Mouse (Mus musculus) small intestine, adult 2 months (tissue): Measurements from ENCODE around the gene Eps8l3. TPM values are rescaled to one million over a fixed set of nuclear protein-coding genes. Genes with fewer than 3 reads are reported as not detected.
"Not testable (repeated sequence)": the region's sequence is repeated elsewhere in the genome, so short reads cannot be mapped to it uniquely, and the experiment has no call there.

ENCODE experiments used
- H3K27ac ChIP-seq: fragments of 200-500 bp; 2 replicates; pipeline ENCODE4 v1.5.1; 2012; ENCODE audit warnings: low read depth, low read length, control low read depth, inconsistent platforms; ENCODE audit not compliant: insufficient read depth
- H3K27me3 ChIP-seq: fragments of 200-500 bp; 2 replicates; pipeline ENCODE4 v1.6.1; 2012; ENCODE audit warnings: mild to moderate bottlenecking, moderate library complexity, low read length, inconsistent platforms; ENCODE audit not compliant: control insufficient read depth, insufficient read depth
- H3K36me3 ChIP-seq: fragments of 200-500 bp; 2 replicates; pipeline ENCODE4 v1.6.1; 2012; ENCODE audit warnings: mild to moderate bottlenecking, low read length, control low read depth, inconsistent platforms; ENCODE audit not compliant: control insufficient read depth, insufficient read depth
- H3K4me1 ChIP-seq: fragments of 200-500 bp; 2 replicates; pipeline ENCODE4 v1.6.1; 2012; ENCODE audit warnings: low read length, inconsistent platforms, mixed read lengths; ENCODE audit not compliant: control insufficient read depth, insufficient read depth, insufficient read length
- H3K4me3 ChIP-seq: fragments of 200-500 bp; 2 replicates; pipeline ENCODE4 v1.5.1; 2012; ENCODE audit warnings: low read depth, mild to moderate bottlenecking, control low read depth, inconsistent platforms, low read length, moderate library complexity
- CTCF ChIP-seq: fragments of 200-500 bp; IDR thresholded peaks from 2 replicates; pipeline ENCODE4 v1.5.1; 2012; ENCODE audit warnings: low read depth, mild to moderate bottlenecking, control low read depth, inconsistent platforms, low read length, moderate library complexity, mixed read lengths; ENCODE audit not compliant: insufficient replicate concordance, insufficient read length; ENCODE audit errors: extremely low read depth
- POLR2A ChIP-seq: fragments of 200-500 bp; IDR thresholded peaks from 2 replicates; pipeline ENCODE4 v1.6.1; 2012; ENCODE audit warnings: low read depth, mild to moderate bottlenecking, control low read depth, inconsistent platforms, low read length, moderate library complexity
- WGBS: fragments of 180-500 bp; shearing (Covaris S2); methylation state at CpG from one replicate; pipeline ENCODE4 v1.1.7; 2018; 5-methylcytosine and 5-hydroxymethylcytosine counted together
- polyA plus RNA-seq: library from polyadenylated mRNA; depleted of rRNA; stranded (reverse); fragments of >200 nt; gene quantifications from 2 replicates; pipeline ENCODE4 v1.2.3, GENCODE M21; 2012

Gene Eps8l3
- polyA plus RNA-seq, 1 experiment: 351 TPM

DNA sequence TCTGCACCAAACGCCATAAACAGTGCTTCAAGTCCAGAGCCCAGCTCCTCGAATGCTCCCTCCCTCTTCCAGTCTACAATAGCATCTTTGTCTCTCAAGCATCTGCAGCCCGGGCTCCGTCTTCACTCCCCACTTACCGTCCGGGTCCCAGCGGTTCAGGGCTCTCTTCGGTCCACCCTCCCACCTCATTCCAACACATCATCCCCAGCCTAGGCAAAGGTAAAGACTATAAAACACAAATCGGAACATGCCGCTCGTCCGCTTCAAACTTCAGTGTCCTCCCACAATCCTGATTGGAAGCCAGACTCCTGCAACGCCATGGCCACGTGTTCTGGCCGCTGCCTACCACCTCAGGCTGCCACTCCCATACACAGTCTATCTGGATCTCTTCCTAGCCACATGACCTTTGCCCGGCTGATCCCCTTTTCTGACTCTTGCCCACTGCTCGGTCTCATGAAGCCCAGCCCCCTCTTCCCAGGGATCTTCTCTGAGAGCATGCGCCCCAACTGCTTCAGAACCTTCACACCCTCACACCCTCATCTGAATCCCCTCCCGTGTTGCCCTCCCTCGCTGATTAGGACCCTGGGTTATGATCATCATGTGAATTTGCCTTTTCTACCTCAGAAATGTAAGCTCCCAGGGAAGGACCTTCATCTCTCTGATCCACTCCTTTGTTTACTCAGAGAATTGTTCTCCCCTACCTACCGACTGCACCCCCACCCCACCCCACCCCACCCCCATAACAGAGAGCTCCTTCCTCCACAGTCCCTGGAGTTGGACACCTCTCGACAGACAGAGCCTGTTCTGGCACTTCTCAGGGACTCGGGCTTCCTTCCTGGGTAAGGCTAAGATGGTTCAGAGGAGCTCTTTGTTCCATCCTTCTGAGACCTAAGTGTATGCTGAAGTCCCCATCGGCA is 3.4 kb upstream of the Eps8l3 start:
- TF ChIP-seq POLR2A: peak; percentile 36; the same call in 1 of the 2 replicates
- TF ChIP-seq CTCF: no peak
- H3K36me3 ChIP-seq: peaks cover 6% of the 10 kb centered on the region; the same call in 1 of the 2 replicates
- peaks cover 46% of the 10 kb centered on the region for H3K4me1 ChIP-seq
- peak overlapping the region; percentile 100 for H3K27ac ChIP-seq
- H3K4me3 ChIP-seq: peak overlapping the region; percentile 74
- 22% methylated on average over 24 of the region's 24 CpGs for WGBS
- no peaks in the 10 kb centered on the region for H3K27me3 ChIP-seq

DNA sequence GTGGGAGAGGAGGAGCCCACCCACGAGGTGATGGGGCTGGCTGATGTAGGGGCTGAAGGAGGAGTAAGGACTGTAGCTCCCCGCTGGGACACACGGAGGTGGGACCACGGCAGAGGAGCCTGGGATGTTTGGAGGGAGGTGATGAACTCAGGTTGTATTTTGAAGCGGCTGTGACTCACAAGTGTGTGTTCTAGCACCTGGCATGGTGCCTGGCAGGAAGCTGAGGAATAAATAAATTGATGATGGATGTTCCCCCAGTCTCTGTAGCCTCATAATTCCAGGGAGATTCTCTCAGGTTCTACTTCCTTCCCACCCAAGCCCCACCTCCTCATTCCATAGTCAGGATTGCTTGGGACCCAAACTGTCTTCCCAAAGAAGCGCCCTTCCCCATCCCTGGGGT is 1.8 kb upstream of the Eps8l3 start:
- Histone ChIP-seq H3K27ac (peak overlapping the region; percentile 100), H3K27me3 (no peaks in the 10 kb centered on the region), H3K4me1 (peaks cover 44% of the 10 kb centered on the region; the same call in 1 of the 2 replicates), H3K4me3 (peak overlapping the region; percentile 39), H3K36me3 (peaks cover 23% of the 10 kb centered on the region)
- WGBS: 18% methylated on average over 6 of the region's 6 CpGs
- TF ChIP-seq POLR2A (no peak), CTCF (no peak)

DNA sequence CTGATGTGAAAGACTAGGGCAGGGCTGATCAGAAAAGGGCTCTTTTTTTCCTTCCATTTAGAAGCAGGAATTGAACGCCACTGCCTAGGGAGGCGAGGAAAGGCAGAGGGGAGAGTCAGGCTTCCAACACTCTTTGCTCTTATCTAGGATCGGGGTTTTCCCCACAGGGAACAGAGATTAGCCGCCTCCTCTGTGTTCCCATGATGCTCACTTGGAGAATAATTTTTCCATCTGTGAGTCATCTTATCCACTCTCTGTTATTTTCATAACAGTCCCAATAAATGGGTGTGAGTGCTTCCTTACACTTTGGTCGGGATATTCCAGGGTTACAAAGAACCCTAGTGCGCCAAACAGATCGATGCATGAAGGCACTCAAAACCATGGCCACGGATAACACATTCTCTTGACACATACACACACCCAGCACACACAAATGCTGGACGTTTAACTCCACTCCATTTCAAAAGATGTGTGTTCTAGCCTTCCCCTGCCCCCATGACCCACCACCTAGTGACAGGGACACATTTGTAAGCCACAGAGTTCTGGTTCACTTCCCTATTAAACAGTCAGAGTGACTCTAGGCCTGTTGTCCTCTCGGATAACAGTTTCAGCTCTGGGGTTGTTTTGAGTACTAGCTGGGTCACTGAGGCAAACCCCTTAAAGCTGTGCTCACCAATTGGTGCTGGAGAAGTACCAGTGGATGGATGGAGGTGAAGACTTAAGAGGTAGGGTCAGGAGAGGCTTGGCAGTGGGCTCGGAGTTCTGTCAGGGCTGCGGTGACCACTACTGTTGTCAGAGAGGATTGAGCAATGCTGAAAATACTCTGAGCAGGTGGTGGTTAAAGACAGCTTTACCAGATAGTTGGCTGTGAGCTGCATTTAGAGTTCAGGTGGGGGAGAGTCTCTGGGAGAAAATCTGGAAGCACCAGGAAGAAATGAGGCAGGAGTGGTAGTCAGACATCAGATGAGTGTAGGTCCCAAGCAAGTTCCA is 1.0 kb downstream of the Eps8l3 start:
- Histone ChIP-seq H3K4me1 (peaks cover 30% of the 10 kb centered on the region; the same call in 1 of the 2 replicates), H3K27me3 (no peaks in the 10 kb centered on the region), H3K27ac (peak overlapping the region; percentile 99), H3K36me3 (peaks cover 49% of the 10 kb centered on the region), H3K4me3 (peak overlapping the region; percentile 77)
- WGBS: 23% methylated on average over 12 of the region's 12 CpGs
- no peak for TF ChIP-seq CTCF
- TF ChIP-seq POLR2A: no peak; the same call in 1 of the 2 replicates

DNA sequence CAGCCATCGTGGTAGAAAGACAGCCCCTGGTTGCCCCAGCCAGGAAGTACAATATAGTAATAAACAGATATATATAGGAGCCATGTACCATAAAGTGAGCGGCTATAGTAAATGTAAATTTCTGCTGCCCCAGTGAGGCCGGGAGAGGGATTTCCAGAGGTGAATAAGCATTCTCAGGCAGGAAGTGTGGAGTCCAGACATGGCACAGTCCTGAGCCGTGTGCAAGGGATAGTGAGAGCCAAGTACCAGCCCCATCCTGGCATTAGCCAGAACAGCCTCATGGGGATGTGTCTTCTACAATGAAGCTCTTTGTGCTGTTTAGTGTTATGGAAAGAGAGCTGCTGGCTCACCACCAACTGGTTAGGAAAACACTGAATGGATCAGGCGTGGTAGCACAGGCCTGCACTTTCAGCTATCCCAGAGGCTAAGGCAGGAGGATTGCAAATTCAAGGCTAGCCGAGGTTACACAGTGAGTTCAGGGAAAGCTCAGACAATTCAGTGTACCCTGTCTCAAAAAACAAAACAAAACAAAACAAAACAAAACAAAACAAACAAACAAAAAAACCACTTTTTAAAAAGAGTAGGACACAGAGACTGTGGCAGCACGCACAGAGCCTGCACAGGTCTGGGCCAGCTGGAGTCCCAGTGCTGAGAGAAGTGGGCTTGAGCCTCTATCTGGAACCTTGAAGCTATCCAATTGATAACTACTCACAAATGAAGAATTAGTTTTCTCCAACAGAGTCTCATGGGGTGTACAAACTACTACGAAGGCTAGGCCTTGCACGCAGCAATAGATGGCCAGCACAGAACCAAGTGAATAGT is 10.9 kb downstream of the Eps8l3 start:
- Histone ChIP-seq H3K27me3 (no peaks in the 10 kb centered on the region), H3K4me1 (no peaks in the 10 kb centered on the region), H3K27ac (no peak overlapping the region), H3K36me3 (peaks cover 84% of the 10 kb centered on the region), H3K4me3 (no peak overlapping the region)
- TF ChIP-seq POLR2A (no peak), CTCF (no peak)
- 47% methylated on average over 9 of the region's 9 CpGs for WGBS

DNA sequence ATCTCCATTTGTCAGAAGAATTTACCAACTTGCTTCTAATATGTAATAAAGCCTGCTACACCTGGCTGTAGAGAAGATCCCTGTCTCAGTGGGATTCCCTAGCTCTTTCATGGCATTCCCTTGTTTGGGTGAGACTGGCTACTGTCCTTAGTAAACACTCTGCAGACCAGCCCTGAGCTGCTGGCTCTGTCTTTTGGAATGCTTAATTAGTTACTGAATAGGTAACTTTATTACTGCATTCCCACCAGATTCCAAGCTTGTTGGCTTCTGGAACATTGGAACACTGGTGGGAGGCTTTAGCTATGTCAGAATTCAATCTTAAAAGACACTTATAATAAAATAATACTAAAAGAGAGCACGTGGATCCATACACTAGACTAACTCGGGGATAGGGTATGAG is 12.2 kb downstream of the Eps8l3 start:
- H3K27me3 ChIP-seq, H3K4me1 ChIP-seq, H3K27ac ChIP-seq, H3K4me3 ChIP-seq: not testable (repeated sequence)
- 73% methylated on average over 2 of the region's 2 CpGs for WGBS
- peaks cover 80% of the 10 kb centered on the region for H3K36me3 ChIP-seq

GRCm38 (mm10) chr3:107895194-107895719 is 18.2 kb downstream of the Eps8l3 start:
- Histone ChIP-seq H3K4me3 (peak overlapping the region; percentile 65), H3K4me1 (peaks cover 3% of the 10 kb centered on the region), H3K27ac (peak overlapping the region; percentile 34; the same call in 1 of the 2 replicates), H3K36me3 (peaks cover 34% of the 10 kb centered on the region), H3K27me3 (no peaks in the 10 kb centered on the region)
- TF ChIP-seq CTCF: no peak
- no peak for TF ChIP-seq POLR2A
- 6% methylated on average over 6 of the region's 6 CpGs for WGBS
